Mouse (Mus musculus): ENCODE measurements at regions not wholly inside any gene's neighbourhood (a gene's known extent, or its start where the extent isn't known, plus 50 kb on each side); places are given as distances from the start of the nearest gene placed in this dataset.
A peak's percentile ranks its signal among the peaks of the same experiment; 100 is the strongest.

- Histone ChIP-seq H3K27ac (no peak overlapping the region), H3K4me3 (no peak overlapping the region)
- intact Hi-C loops (cut with DNase I), result no loop called here
- DNase-seq (ENCODE audit: extremely low spot score in 1 of 2, low spot score in 2 of 2), result peak in 1 of 2 experiments; percentile 10
- no peak for TF ChIP-seq CTCF (IDR thresholded peaks at IDR 0.05)
These were observed 50.0 kb upstream of the Nt5e start for GRCm38 (mm10) chr9:88277031-88277430.

Data from left cerebral cortex, adult 2 months (tissue).